Mouse (Mus musculus): ENCODE data around the gene Trim54.

Gene Trim54

DNA sequence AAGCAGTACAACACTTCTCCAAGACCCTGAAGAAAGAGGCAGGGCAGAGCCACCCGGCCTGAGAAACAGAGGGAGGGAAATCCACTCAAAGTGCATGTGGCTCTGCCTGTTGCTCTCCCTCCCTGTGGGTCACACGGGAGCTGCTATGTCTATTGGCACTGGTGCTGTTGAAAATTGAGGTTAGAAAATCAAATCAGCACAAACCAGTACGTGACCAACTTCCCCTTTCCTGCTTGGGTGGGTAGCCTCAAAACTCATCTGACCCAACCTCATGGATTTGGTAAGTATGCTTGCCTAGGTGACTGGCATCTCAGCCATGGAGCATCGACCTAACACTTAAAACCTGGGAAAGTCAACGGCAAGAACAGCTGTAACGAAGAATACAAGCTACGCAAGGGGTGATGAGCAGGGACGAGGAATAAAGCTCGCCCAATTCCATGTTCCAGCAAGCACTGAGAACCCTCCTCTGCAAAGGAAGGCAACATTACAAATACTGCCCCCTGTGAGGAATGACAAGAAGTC, 10.6 kb upstream of the Trim54 start, which contains the start of gene Dnajc5g:
Dnajc5g (plus strand) TSS at position 472 of the 522 bp plus-strand sequence.
- no peak for DNase-seq (ENCODE audit: low spot score)

DNA sequence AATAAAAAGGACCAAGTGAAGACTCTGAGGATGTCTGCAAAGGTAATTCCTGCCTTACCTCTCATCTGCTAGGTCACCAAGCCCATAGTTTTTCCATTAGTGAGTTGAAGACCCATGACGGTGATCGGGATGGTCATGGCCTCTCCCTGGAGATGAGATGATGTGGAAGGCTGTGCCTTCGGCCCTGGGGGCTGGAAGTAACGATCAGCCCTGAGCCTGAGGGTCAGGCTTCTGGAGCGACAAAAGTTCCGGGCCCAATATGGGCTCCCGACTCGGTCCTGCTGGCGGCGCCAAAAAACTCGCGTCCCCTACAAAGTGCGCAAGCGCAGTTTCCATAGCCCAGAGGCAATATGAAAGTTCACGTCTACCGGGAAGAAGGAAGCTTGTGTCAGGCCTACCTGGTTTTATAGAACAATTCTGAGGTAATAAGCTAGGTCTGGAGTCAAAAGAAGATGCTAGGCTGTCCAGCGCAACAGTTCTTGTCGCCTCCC, 8.5 kb upstream of the Trim54 start, which contains the start of gene Slc30a3:
Slc30a3 (minus strand) TSS at position 238 of the 491 bp plus-strand sequence.
- no peak for DNase-seq (ENCODE audit: low spot score)

DNA sequence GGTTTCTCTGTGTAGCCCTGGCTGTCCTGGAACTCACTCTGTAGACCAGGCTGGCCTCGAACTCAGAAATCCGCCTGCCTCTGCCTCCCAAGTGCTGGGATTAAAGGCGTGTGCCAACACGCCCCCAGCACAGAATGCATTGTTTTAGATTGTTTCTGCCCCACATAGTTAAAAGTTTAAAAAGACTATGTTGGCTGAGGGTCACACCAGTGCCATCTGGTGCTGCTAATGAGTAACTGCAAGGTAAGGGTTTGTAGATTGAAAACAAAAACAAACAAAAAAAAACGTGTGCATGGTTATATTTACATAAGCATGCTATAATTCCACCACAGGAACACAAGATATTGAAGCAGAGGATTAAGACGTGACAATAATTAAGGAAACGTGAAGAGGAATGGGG, 5.7 kb upstream of the Trim54 start:
- no peak for DNase-seq (ENCODE audit: low spot score)

DNA sequence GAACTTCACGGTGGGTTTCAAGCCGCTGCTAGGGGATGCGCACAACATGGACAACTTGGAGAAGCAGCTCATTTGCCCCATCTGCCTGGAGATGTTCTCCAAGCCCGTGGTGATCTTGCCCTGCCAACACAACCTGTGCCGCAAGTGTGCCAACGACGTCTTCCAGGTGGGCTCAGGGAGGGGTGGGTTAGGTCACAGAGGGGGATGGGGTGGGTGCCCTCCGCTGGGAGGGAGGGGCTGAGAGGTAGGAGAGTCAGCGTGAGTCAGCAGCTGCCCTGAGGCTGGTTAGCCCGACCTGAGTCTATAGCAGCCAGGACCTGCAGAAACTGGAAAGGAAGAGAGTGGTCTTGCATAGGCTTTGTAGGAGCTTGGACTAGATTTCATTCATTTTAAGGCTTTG, 400 bp downstream of the Trim54 start:
- no peak for DNase-seq (ENCODE audit: low spot score)

DNA sequence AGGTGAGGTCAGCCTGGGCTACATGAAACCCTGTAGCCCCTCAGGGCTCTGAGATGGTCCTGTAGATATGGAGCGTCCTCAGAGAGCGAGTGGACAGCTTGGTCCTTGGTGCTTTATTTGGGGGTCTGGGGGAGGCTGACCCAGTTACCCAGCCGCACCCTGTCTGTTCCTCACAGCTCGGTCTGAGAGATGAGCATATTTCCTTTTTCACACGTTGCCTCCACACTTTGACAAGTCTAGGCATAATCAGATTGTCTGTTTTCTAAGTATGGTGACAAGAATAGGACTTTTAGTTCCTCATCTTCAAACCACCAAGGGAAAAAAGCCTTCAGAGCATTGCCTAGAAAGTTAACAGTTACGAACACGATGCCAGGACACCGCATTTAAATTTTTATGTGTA, 4.6 kb downstream of the Trim54 start:
- DNase-seq (ENCODE audit: low spot score) = no peak

DNA sequence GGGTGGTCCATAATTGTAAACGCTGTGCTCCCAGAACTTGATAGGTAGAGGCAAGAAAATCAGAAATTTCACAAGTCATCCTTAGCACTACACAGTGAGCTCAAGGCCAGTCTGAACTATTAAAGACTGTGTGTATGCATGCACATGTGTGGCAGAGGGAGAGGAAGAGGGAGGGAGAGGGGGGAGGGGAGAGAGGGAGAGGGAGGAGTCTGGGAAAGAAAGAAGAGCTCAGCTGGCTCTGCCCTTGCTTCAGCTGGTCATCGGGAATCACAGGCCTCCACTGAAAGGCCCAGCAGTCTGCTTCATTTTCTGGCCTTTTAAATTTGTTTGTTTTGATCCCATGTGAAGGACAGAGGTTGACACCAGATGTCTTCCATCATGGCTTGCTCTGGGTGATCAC, 7.0 kb downstream of the Trim54 start:
- no peak for DNase-seq (ENCODE audit: low spot score)

DNA sequence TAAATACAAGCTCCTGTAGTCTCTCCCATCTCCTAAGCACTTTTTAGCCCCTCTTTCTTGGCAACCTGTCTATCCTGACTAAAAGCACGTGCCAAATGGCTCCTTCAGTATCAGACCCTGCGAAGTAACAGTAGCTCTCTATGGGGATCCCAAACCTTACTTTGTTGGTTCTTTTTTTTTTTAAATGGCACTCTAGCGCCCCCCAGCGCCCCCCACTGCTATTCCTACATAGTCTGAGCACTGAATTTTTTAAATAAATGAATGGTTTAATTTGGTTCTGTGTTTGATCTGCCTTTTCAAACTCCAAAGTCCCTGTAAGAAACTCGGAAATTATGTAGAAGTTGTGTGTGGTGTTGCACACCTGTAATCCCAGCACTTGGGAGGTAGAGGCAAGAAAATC, 9.5 kb downstream of the Trim54 start:
- DNase-seq (ENCODE audit: low spot score) = no peak

DNA sequence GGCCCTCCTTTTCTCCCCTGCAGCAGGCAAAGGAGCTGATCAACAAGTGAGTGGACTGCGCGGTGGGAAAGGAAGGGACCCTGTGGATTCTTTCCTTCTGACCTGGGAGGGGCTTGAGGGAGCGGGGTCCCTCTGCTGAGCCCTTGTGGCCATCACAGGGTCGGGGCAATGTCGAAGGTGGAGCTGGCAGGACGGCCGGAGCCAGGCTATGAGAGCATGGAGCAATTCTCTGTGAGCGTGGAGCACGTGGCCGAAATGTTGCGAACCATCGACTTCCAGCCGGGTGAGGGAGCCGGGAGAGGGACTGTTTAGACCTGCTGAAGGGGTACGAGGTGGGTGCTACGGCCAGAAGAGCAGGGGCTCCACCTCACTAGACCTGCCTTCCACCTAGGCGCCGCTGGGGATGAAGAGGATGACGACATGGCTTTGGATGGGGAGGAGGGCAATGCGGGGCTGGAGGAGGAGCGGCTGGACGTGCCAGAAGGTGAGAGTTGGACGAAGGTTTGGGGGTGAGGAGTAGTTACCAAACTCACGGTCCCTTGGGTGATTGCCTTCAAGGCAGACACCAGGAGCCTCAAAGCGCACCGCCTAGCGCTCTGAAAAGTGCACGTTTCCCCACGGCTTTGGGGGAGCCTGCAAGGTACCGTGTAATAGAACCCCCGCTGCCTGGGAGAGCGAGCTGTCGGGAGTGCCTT, 20.4 kb downstream of the Trim54 start:
- DNase-seq (ENCODE audit: low spot score) = no peak

DNA sequence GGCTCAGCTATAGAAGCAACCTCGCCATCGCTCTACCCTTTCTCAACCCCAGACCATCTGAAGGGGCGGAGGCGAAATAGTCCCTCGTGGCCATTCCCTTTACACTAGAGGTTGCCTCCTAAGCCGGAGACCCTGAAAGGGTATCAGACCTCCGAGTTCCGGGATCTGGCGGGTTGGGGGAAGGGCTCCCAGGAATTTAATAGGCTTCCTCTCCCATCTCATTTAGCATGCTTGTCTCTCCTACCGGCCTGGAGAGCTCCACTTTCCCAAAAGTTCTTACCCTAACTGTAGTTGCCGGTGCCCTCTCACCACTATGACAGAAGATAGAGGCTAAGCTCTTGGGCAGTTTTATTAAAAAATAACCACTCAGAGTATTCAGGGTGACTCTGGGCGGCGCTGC, 21.1 kb downstream of the Trim54 start:
- DNase-seq (ENCODE audit: low spot score) = no peak

DNA sequence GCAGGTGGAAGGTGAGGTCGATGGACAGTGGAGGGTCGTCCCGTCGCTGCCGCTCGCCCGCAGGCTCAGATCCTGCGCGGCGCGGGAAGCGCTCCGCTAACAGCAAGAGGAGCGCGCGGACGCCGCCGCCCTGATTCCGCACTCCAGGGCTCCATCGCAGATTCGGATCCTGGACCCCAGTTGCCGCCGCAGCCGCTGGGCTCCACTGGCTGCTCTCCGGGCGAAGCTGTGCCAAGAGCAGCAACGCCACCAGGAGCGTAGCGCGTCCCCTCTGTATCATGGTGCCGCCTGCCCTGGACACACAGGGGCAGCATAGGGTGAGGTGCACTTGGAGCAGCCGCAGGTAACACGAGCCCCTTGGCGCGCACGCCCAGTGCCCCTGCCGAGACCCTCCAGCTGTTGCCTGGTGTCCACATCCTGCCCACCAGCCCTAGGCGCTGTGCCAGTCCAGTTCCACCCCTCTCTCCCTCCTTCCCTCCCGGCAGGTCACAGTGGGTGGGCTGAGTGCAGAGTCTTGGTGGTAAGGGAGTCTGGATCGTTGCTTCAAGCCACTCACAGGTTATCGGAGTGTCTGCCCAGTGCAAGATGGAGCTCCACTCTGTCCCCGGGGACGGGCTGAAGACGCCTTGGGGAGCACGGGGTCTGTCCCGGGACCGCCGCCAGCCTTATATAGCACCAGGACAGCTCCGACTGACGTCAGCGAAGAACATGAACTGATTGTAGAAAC, 21.9 kb downstream of the Trim54 start, which contains the start of gene Ucn:
Ucn (minus strand) TSS at position 589 of the 727 bp plus-strand sequence.
- no peak for DNase-seq (ENCODE audit: low spot score)

DNA sequence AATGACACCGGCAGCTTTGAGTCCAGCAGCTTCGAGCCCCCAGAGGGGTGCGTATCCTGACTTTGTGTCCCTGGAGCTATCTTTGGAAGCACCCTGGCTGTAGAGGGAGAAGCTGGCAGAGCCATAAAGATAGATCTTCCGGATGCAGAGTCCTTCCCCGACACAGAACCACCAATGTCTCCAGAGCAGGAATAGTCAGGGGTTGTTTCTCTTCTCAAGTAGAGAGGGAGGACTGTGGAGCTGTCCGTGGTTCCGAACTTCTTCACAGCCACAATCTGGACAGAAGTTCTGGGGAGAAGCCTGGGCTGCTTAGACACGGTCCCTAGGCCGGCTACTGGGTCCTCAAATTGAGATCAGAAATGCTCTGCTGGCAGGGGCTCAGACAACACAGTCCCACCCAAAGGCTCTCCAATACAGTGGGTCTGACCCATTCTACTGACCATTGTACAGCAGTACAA, 22.5 kb downstream of the Trim54 start:
- no peak for DNase-seq (ENCODE audit: low spot score)

DNA sequence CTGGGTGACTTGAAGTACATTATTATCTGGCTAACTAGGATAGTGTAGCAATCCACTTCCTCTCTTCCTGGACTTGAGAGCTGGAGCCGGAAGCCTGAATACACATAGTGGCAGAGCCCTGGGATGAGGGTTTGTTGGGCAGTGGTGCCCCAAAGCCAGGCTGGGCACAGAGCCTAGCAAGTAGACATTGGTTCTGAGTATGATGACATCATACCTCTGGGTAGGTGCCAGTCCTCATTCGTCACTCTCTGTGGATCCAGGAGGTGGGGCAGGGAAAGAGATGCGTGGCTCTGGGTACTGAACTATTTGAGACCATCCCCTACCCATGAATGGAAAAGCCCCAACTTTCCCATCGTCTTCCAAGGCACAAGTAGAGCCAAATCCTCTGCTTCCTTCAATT, 33.3 kb downstream of the Trim54 start:
- no peak for DNase-seq (ENCODE audit: low spot score)

DNA sequence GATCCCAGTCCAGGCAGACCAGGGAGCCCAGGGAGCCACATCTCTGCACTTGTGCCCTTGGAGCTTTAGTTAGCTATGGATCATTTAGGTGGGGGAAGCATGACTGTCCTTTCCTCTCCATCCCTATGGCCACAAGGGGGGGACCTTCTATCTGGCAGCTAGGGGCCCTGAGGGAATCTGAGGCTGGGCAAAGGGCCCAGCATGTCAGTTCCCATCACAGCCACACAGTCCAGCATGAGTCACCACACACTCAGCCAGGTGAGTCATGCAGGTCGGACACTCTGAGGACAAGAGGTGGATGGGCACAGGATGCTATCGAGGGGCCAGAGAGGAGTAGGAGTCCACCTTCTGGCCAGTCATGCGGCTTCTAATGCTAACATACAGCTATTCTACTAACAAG, 35.2 kb downstream of the Trim54 start:
- no peak for DNase-seq (ENCODE audit: low spot score)

DNA sequence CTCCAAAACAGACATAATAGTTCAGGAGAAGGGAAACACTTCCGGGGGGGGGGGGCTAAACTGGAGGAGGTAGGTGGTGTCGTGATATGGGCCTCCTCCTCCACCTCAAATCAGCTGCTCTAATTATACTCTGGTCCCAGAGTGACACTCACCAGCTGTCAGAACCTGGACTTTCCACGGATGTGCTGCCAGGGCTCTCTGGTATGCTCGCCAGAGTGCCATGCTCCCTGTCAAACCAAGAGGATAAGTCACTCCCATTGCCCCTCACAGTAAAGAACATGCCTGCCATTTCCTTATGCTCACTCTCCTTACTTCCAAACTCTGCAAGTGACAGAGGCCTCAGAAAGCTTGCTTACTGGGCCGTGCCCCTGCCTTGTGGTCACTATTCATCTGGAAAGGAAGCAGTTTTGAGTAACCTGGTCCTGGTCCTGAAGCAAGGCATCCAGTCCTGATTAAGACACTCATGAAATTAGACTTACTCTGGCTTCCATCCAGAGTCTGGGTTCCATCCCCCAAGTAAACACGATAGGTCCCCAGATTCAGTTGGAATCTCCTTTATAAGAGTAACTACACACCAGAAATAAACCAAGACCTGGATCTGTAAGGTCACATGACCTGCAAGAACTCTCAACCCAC, 37.1 kb downstream of the Trim54 start:
- DNase-seq (ENCODE audit: low spot score) = no peak

DNA sequence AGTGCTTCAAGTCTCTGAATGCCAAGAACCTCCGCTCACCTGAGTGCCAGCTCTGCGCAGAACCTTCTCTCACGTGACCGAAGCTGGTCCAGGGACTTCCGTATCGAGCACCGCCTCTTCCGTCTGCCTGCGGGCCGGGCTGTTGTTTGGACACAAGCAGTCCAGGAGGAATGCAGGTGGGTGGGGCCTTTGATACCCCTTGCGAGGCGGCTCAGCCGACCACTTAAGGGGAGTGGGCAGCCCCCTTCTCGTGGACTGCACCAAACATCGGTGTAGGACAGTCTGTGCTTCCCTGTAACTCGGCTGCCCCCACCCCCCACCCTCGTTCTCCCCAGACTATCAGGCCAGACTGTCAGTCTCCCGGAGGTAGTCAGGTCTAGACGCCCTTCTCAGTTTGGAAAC, 37.6 kb downstream of the Trim54 start, which contains the start of gene Mpv17:
Mpv17 (minus strand) TSS at position 100 of the 402 bp plus-strand sequence.
- peak; percentile 78 for DNase-seq (ENCODE audit: low spot score)

DNA sequence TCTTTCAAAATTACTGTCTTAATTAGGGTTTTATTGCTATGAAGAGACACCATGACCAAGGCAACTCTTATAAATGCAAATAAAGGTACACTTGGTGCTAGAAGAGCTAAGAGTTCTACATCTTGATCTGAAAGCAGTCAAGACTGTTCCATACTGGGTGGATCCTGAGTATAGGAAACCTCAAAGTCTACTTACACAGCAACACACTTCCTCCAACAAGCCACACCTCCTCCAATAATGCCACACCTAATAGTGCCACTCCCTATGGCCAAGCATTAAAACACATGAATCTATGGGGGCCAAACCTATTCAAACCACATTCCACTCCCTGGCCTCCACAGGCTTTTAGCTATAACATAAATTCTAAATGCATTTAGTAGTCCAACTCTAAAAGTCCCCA, 46.0 kb downstream of the Trim54 start:
- DNase-seq (ENCODE audit: low spot score) = no peak

DNA sequence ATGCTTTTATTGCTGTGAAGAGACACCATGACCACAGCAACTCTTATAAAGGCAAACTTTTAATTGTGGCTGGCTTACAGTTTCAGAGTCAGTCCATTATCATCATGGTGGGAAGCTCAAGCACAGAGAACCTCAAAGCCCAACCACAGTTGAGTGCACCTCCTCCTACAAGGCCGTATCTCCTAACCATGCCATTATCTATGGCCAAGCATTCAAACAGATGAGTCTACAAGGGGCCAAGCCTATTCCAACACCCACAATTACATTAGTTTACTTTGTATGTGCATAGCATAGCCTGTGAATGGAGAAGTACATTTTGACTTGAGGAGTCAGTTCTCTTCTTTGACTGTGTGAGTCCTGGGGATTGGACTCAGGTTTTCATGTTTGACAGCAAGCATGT, 48.4 kb downstream of the Trim54 start:
- no peak for DNase-seq (ENCODE audit: low spot score)

DNA sequence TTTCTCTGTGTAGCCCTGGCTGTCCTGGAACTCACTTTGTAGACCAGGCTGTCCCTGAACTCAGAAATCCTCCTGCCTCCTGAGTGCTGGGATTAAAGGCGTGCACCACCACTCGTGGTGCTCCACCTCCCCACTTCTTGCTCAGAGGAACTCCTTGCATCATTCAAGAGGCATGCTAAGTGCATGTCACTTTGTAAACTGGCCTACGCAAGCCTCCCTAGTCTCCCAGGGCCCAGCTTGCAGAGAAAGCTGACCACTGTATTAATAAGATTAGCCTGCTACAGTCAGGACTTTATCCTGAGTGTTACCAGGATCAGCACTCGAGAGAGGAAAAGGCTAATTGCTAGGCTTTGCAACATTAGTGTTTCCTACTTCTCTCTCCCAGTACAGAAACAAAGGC, 52.1 kb downstream of the Trim54 start:
- no peak for DNase-seq (ENCODE audit: low spot score)

DNA sequence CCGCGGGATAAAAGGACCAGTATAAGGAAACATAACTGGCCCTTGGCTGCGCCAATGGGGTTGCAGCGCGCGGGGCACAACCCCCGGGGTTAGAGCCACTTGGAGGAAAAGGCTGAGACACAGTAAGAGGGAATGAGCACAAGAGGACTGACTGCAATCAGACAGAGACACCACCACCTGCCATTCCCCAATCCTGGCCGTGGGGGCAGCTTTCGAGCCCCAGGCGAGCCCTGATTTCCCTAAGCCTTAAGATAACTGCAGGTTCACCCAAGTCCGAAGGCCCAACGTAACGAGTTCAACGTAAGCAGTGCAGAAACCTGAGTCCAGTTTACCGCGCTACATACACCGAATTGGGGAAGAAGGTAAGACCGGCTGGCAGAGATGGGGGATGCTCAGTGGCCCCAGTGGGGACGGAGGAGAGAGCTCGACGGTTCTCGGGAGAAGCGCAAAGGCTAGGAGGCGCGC, 62.8 kb downstream of the Trim54 start:
- no peak for DNase-seq (ENCODE audit: low spot score)

DNA sequence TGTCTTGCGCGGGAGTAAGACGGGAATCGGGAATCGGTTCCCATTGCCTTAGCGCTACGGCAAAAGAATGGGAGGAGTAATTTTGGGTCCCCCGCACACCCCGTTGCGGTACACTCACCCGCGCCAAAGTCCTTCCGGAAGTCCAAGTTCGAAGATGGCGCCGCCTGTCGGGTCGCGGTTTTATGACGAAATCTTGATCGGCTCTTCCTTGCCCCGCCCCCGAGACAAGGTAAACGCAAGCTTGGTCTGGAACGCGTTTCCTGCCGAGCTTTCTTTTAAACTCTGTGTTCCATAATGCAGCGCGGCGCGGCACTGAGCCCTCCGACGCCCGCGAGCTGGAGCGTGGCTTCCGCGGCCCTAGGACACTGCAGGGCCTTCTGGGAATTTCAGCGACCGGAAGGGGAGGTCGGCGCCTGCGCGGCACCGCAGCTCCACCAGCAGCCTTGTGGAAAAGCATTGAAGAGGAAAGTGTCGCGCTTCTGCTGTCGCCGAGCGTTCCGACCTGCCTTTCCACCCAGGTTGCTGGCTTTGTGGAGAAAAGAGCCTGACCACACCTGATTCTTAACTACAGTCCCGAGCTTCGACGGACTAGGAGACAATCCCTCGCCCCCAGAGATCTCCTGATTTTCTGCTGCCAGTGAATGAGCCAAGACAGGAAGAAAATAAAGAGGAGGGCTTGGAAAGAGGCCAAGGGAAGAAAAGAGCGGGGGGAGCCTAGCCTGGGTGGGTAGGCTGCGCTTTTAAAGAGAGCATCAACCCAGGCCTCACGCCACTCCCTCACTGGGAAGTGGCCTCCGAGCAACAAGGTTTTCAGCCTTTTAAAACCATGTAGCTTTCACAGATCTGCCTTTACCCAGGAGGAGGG, 63.5 kb downstream of the Trim54 start, which contains the start of the genes Gm29609 and Gtf3c2:
Gm29609 (minus strand) TSS at position 146 of the 865 bp plus-strand sequence.
Gtf3c2 (minus strand) TSS at position 379 of the 865 bp plus-strand sequence.
- peak; percentile 87 for DNase-seq (ENCODE audit: low spot score)

DNA sequence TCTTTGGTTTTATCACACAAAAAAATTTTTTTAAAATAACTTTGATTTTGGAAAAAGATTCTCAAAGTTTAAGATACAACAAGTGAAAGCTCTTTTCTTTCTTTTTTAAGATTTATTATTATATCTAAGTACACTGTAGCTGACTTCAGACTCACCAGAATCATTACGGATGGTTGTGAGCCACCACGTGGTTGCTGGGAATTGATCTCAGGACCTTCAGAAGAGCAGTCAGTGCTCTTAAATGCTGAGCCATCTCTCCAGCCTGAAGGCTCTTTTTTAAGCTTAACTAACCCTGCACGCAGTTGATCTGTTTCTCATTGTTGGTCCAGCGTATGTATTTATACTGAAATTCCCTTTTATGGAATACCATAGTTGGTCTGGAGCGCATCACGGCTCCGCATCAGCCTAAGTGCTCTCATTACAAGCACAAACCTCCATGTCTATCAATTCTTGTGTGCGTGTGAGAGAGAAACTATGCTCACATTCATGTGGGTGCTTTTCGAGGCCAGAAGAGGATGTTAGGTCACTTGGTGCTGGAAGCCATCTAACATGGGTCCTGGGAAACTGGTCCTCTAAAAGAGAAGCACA, 64.8 kb downstream of the Trim54 start:
- no peak for DNase-seq (ENCODE audit: low spot score)
